Mouse (Mus musculus): ENCODE measurements around the gene Wiz.

DNA sequence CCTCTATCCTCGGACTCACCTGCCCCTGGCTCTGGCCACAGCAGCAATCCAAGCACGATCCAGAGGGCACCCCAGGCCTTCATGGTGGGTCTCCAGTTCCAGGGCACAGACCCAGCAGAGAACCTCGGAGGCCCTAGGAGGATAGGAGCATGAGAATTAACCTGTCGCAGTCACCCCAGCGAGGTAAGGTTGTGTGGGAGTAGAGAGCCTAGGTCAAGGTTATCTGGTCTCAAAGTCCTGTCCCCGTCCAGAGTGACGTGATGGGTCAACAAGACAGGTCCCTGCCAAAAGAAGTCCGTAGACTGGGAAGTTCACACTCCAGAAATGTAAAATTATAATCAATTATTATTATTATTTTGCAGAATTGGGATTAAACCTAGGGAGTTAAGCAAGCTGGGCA, 31.5 kb upstream of the Wiz start:
- TF ChIP-seq CTCF (IDR thresholded peaks at IDR 0.05; ENCODE audit: low read depth) (no peak), EP300 (IDR thresholded peaks at IDR 0.05; ENCODE audit: low read depth) (no peak)

All from liver, postnatal 0 days (tissue).